Mouse (Mus musculus): ENCODE measurements around the gene Tmc3.

- TF ChIP-seq POLR2AphosphoS2 (IDR thresholded peaks at IDR 0.05; ENCODE audit: insufficient read length, low read depth) (no peak), MYOD1 (IDR thresholded peaks at IDR 0.05; ENCODE audit: control insufficient read depth in 1 of 3, insufficient read length in 2 of 3, low read depth in 2 of 3) (no peak), POLR2A (IDR thresholded peaks at IDR 0.05; ENCODE audit: insufficient read length, low read depth) (no peak), TCF3 (IDR thresholded peaks at IDR 0.05; ENCODE audit: insufficient read length, low read depth) (no peak), USF1 (IDR thresholded peaks at IDR 0.05; ENCODE audit: low read depth) (no peak), MAX (IDR thresholded peaks at IDR 0.05; ENCODE audit: low read depth) (no peak), SRF (IDR thresholded peaks at IDR 0.05; ENCODE audit: control insufficient read depth, insufficient read length, low read depth) (no peak), TCF12 (IDR thresholded peaks at IDR 0.05; ENCODE audit: insufficient read depth, poor library complexity, severe bottlenecking) (no peak), CEBPB (IDR thresholded peaks at IDR 0.05; ENCODE audit: insufficient read depth, poor library complexity, severe bottlenecking) (no peak), MYOG (IDR thresholded peaks at IDR 0.05; ENCODE audit: control insufficient read depth in 1 of 3, insufficient read depth in 1 of 3, insufficient read length in 2 of 3, low read depth in 2 of 3) (no peak), REST (IDR thresholded peaks at IDR 0.05; ENCODE audit: insufficient read depth, insufficient read length) (no peak), E2F4 (IDR thresholded peaks at IDR 0.05; ENCODE audit: insufficient read depth) (no peak)
These were observed 16.8 kb upstream of the Tmc3 start for GRCm38 (mm10) chr7:83567841-83568500.
